Mouse (Mus musculus): ENCODE data around the gene Arpp21.

- no peak for TF ChIP-seq POLR2A (IDR thresholded peaks at IDR 0.05; ENCODE audit: control insufficient read depth, low read depth, low read length)
- peak; percentile 29; the same call in 1 of the 2 replicates for TF ChIP-seq CTCF (IDR thresholded peaks at IDR 0.05; ENCODE audit: control insufficient read depth, insufficient read depth, insufficient replicate concordance, low read depth, low read length)
Measured at GRCm38 (mm10) chr9:112111610-112112009, 124.1 kb downstream of the Arpp21 start.

Data from testis, adult 2 months (tissue).